Mouse (Mus musculus) spleen, adult 2 months (tissue): ENCODE measurements around the gene Gm10073. TPM values are rescaled to one million over a fixed set of nuclear protein-coding genes. Genes with fewer than 3 reads are reported as not detected.
"Not testable (repeated sequence)": the region's sequence is repeated elsewhere in the genome, so short reads cannot be mapped to it uniquely, and the experiment has no call there.

Experiments
- DNase-seq, 2 experiments: peaks; one replicate each; pipeline versions ENCODE4 v3.0.0 to v3.0.0-alpha.2; 2012 to 2021; ENCODE audit warnings: low spot score in 2 of 2, low read depth in 1 of 2
- H3K27ac ChIP-seq: fragments of 200-500 bp; 2 replicates; pipeline ENCODE4 v1.5.1; 2012; ENCODE audit warnings: low read length, inconsistent platforms; ENCODE audit not compliant: insufficient read depth
- H3K27me3 ChIP-seq: fragments of 200-500 bp; 2 replicates; pipeline ENCODE4 v1.6.1; 2012; ENCODE audit warnings: mild to moderate bottlenecking, moderate library complexity, low read length, inconsistent platforms; ENCODE audit not compliant: control insufficient read depth, insufficient read depth
- H3K36me3 ChIP-seq: fragments of 200-500 bp; 2 replicates; pipeline ENCODE4 v1.6.1; 2012; ENCODE audit warnings: mild to moderate bottlenecking, low read length, inconsistent platforms; ENCODE audit not compliant: control insufficient read depth, insufficient read depth
- H3K4me1 ChIP-seq: fragments of 200-500 bp; 2 replicates; pipeline ENCODE4 v1.6.1; 2011; ENCODE audit warnings: inconsistent platforms; ENCODE audit not compliant: control insufficient read depth, insufficient read depth, insufficient read length
- H3K4me3 ChIP-seq: fragments of 200-500 bp; 2 replicates; pipeline ENCODE4 v1.5.1; 2011; ENCODE audit warnings: mild to moderate bottlenecking, inconsistent platforms; ENCODE audit not compliant: insufficient read depth, insufficient read length; ENCODE audit errors: extremely low read depth
- CTCF ChIP-seq: fragments of 200-500 bp; IDR thresholded peaks from 2 replicates; pipeline ENCODE4 v1.5.1; 2011; ENCODE audit warnings: mild to moderate bottlenecking, inconsistent platforms; ENCODE audit not compliant: insufficient read depth, insufficient read length, insufficient replicate concordance; ENCODE audit errors: extremely low read depth
- POLR2A ChIP-seq: fragments of 200-500 bp; IDR thresholded peaks from 2 replicates; pipeline ENCODE4 v1.6.1; 2011; ENCODE audit warnings: low read depth, low read length, inconsistent platforms
- WGBS: fragments of 180-500 bp; shearing (Covaris S2); methylation state at CpG from one replicate; pipeline ENCODE4 v1.1.7; 2018; 5-methylcytosine and 5-hydroxymethylcytosine counted together
- polyA plus RNA-seq: library from polyadenylated mRNA; depleted of rRNA; stranded (reverse); fragments of >200 nt; gene quantifications from 2 replicates; pipeline ENCODE4 v1.2.3, GENCODE M21; 2012

Gene Gm10073
- polyA plus RNA-seq, 1 experiment, result 153 TPM

DNA sequence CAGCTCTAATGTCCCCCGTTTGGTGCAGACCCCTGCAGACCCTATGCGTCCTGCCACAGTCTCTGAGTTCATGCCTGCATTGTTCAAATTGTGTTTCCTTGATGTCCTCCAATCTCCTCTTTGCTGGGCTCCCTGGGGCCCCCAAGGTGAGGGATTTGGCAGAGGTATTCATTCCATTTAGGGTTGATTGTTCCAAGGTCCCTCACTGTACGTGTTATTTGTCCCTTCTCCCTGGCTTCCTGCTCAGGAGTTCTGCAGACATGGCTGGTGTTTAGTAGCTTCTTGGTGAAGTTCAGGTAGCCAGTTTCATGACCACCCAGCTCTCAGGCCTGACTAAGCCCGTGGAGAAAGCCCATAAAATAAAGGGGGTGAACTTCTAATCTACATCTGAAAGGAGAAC, 43.4 kb upstream of the Gm10073 start:
- no peak for DNase-seq
- Histone ChIP-seq H3K27ac (no peak overlapping the region), H3K4me3 (no peak overlapping the region), H3K4me1 (no peaks in the 10 kb centered on the region), H3K27me3 (no peaks in the 10 kb centered on the region), H3K36me3 (no peaks in the 10 kb centered on the region)
- 67% methylated on average over 4 of the region's 4 CpGs for WGBS
- no peak for TF ChIP-seq CTCF
- no peak for TF ChIP-seq POLR2A

DNA sequence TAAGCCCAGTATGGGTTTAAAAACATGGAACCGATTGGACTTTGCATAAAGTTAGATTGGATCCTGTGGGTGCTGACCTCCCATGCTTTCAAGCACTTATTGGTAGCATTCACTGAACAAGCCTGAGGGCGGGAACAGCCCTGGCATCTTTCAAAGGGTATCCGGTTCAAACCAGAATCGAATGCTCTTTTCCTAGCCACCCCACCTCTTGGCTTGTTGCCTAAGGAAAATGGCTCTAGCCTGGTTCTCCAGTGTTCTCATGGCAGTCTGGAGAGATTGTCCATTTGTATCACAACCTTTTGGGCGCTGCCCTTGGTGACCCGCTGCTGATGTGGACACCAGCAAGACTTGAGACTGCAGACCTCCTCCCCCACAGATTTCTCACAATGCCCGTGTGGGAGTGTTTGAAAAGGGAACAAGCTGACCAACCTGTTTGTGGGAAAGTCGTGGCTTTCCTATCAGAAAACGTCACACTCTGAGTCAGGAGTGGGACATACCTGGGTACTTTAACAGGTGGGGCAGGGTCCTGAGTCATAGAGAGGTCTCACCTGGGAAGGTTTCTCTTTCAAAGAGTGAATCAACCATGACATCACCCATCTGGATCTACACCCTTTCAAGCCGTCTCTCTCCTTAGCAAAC, 42.5 kb upstream of the Gm10073 start:
- WGBS, result 73% methylated on average over 10 of the region's 10 CpGs
- H3K4me3 ChIP-seq, result no peak overlapping the region
- H3K27ac ChIP-seq, result no peak overlapping the region
- DNase-seq, result no peak
- TF ChIP-seq CTCF (no peak), POLR2A (no peak)
- H3K27me3 ChIP-seq, result no peaks in the 10 kb centered on the region
- no peaks in the 10 kb centered on the region for H3K4me1 ChIP-seq
- H3K36me3 ChIP-seq, result no peaks in the 10 kb centered on the region

DNA sequence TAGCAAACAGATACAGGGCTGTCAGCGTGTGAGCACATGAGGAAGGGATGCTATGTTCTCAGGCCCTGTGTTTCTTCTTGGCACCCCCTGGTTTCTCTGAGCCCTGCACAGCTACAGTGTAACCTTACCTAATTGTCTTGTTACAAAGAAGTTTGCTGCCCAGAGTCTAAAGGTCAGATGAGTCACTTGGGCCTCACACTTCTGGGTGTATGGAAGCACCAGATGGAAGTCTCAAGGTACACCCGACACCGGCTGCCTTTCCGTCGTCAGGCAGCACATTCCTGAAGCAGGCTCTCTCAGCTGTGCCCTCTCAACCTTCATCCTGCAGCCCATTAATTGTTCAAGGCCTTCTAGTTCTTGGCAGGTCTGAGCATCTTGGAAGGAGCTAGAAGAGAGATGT, 41.4 kb upstream of the Gm10073 start:
- WGBS, result 96% methylated on average over 5 of the region's 5 CpGs
- TF ChIP-seq POLR2A (no peak), CTCF (no peak)
- Histone ChIP-seq H3K27ac (no peak overlapping the region), H3K27me3 (no peaks in the 10 kb centered on the region), H3K4me3 (no peak overlapping the region), H3K36me3 (no peaks in the 10 kb centered on the region), H3K4me1 (no peaks in the 10 kb centered on the region)
- DNase-seq, result no peak

DNA sequence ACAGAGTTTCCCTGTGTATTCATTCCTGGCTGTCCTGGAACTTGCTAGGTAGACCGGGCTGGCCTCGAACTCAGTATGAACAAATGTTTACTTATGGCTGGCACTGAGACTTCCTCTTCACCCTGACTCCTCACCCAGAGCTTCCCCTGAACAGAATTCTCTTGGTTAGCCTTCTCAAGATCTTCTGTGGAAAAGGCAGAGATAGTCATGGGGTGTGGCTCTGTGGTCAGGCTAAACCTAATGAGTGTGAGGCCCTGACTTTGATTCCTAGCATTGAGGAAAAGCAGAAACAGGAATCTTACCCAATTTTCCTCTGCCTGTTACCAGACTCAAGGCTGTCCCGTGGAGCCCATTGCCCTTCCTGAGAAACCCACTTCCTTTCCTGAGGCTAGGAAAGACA, 38.8 kb upstream of the Gm10073 start:
- H3K4me3 ChIP-seq, result no peak overlapping the region
- no peaks in the 10 kb centered on the region for H3K36me3 ChIP-seq
- TF ChIP-seq POLR2A, result no peak
- H3K27ac ChIP-seq, result no peak overlapping the region
- 56% methylated on average over 3 of the region's 3 CpGs for WGBS
- DNase-seq, result no peak
- no peaks in the 10 kb centered on the region; the same call in 1 of the 2 replicates for H3K27me3 ChIP-seq
- H3K4me1 ChIP-seq, result no peaks in the 10 kb centered on the region

DNA sequence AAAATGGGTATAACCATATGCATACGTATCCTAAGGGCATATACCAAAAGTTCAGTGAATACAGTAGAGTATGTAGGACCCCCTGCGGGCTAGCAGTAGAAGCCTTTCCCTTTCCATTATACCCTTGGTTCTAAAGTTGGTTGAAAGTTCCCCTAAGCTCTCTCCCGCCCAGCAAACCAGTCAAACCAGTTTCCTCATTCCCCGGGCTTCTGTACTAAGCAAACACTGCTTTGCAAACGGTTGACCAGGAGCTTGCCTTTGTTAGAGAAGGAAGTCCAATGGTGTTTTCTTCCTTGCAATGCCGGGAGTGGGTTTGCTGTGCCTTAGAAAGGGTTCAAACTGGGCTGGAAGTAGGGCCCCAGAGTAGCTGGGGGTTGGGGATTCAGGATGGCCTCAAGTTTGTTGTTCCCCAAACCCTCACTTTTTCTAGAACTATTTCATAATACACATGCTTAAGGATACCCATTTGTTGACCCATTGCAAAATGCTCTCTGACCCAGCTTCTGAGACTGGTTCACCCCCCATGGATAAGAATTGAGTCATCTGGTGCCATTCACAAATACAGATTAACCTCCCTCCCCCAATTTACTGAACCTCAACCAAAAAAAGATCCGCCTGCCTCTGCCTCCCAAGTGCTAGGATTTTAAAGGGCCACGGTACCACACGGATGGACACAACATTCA, 37.8 kb upstream of the Gm10073 start:
- H3K36me3 ChIP-seq, result no peaks in the 10 kb centered on the region
- no peaks in the 10 kb centered on the region for H3K4me1 ChIP-seq
- no peak overlapping the region for H3K27ac ChIP-seq
- no peaks in the 10 kb centered on the region; the same call in 1 of the 2 replicates for H3K27me3 ChIP-seq
- WGBS, result 75% methylated on average over 9 of the region's 9 CpGs
- no peak overlapping the region for H3K4me3 ChIP-seq
- no peak for DNase-seq
- TF ChIP-seq POLR2A, result no peak
- TF ChIP-seq CTCF, result no peak

DNA sequence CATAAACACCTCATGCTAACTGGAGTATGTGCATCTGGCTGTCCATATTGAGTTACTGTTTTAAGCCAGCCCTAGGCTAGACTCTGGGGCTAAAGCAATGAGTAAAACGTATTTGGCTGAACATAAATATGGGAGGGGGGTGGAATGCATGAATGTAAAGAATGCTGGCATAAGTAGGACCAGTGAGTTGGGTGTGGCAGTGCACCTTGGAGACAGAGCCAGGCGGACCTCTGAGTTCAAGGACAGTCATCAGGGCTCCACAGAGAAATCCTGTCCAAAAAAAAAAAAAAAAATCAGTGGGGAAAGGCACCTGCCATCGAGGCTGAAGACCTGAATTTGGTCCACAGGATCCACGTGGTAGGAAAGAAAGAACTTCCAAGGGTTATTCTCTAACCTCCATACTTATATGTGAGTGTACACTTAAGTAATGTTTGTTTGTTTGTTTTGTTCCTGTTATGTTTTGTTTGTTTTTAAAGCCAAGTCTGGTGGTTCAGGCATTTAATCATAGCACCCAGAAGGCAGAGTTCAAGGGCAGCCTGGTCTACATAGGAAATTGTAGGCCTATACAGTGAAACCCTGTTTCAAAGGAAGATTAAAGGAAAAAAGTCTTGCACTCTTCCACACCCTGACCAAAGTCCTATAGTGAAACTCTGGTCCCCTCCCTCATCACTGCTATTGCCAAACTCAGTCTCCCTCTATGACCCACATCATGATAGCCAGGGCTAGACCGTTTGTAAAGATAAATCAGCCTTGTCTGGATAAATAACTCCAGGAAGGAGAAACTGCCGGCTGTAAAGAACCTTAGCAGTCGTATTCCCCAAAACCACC, 36.0 kb upstream of the Gm10073 start:
- H3K4me3 ChIP-seq, result no peak overlapping the region
- DNase-seq, result no peak
- no peaks in the 10 kb centered on the region; the same call in 1 of the 2 replicates for H3K27me3 ChIP-seq
- no peaks in the 10 kb centered on the region for H3K4me1 ChIP-seq
- no peak overlapping the region for H3K27ac ChIP-seq
- WGBS, result 80% methylated on average over 7 of the region's 7 CpGs
- no peak for TF ChIP-seq CTCF
- no peak for TF ChIP-seq POLR2A
- H3K36me3 ChIP-seq, result no peaks in the 10 kb centered on the region

DNA sequence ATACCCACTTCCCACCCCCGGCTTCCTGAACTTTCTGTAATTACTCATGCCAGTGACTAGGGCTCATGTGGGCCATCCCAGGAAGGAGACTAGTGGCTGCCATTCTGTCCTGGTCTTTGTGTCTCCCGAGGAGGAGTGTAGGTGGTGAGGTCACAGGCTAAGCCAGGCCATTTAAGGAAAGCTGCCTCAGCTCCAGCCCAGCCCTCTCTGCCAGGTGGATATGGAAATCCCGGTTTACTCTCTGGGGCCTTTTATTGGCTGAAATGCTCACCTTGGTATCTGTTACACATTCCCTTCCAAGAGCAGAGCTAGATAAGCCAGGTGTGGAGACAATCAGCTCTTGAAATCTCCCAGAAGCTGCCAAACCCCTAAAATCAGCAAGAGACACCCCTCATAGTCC, 35.2 kb upstream of the Gm10073 start:
- Histone ChIP-seq H3K27ac (no peak overlapping the region), H3K27me3 (peaks cover 8% of the 10 kb centered on the region; the same call in 1 of the 2 replicates), H3K4me1 (peaks cover 2% of the 10 kb centered on the region; the same call in 1 of the 2 replicates), H3K36me3 (no peaks in the 10 kb centered on the region), H3K4me3 (no peak overlapping the region)
- 80% methylated on average over 3 of the region's 3 CpGs for WGBS
- no peak for DNase-seq
- no peak for TF ChIP-seq POLR2A

DNA sequence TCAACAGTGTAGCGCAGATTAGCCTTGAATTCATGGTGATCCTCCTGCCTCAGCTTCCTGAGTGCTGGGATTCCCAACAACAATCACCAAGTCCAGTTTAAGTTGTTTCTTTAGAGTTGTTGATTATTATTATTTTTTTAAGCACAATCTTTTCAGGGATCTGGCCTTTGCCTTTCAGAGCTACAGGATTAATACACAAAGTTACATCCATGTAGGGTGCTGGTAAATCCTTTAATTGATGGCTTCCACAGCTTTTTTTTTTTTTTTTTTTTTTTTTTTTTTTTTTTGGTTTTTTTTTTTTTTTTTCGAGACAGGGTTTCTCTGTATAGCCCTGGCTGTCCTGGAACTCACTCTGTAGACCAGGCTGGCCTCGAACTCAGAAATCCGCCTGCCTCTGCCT, 34.5 kb upstream of the Gm10073 start:
- H3K36me3 ChIP-seq, H3K4me3 ChIP-seq, H3K4me1 ChIP-seq, H3K27ac ChIP-seq, DNase-seq: not testable (repeated sequence)
- peaks cover 11% of the 10 kb centered on the region for H3K27me3 ChIP-seq
- WGBS, result 86% methylated on average over 4 of the region's 4 CpGs
